Mouse (Mus musculus) forebrain, embryonic 16.5 days (tissue): Measurements from ENCODE around the gene Mrps27. TPM values are rescaled to one million over a fixed set of nuclear protein-coding genes. Genes with fewer than 3 reads are reported as not detected.

ENCODE experiments used
- ATAC-seq: fragments of 200-750 bp; cut with Nextera tagmentation; 2 replicates; pipeline ENCODE4 v1.8.0; 2017; ENCODE audit warnings: mild to moderate bottlenecking, moderate library complexity
- H3K27ac ChIP-seq: fragments of 300-500 bp; sonication (generic); 2 replicates; pipeline ENCODE4 v1.5.1; 2014; ENCODE audit warnings: low read length, control low read depth
- H3K27me3 ChIP-seq: fragments of 300-500 bp; sonication (generic); replicated peaks from 2 replicates; pipeline ENCODE4 v1.6.1; 2014; ENCODE audit warnings: low read length; ENCODE audit not compliant: control insufficient read depth, insufficient read depth
- H3K36me3 ChIP-seq: fragments of 300-500 bp; sonication (generic); 2 replicates; pipeline ENCODE4 v1.6.1; 2014; ENCODE audit not compliant: control insufficient read depth, insufficient read depth
- H3K4me1 ChIP-seq: fragments of 300-500 bp; sonication (generic); replicated peaks from 2 replicates; pipeline ENCODE4 v1.6.1; 2014; ENCODE audit warnings: low read length; ENCODE audit not compliant: control insufficient read depth, insufficient read depth
- H3K4me2 ChIP-seq: fragments of 300-500 bp; sonication (generic); 2 replicates; pipeline ENCODE4 v1.6.1; 2014; ENCODE audit warnings: mild to moderate bottlenecking, low read length, control low read depth
- H3K4me3 ChIP-seq: fragments of 300-500 bp; sonication (generic); replicated peaks from 2 replicates; pipeline ENCODE4 v1.5.1; 2014; ENCODE audit warnings: mild to moderate bottlenecking, low read length, control low read depth
- H3K9ac ChIP-seq: fragments of 300-500 bp; sonication (generic); replicated peaks from 2 replicates; pipeline ENCODE4 v1.6.1; 2014; ENCODE audit warnings: low read depth, low read length, control low read depth
- H3K9me3 ChIP-seq: fragments of 300-500 bp; sonication (generic); 2 replicates; pipeline ENCODE4 v1.6.1; 2016; ENCODE audit warnings: low read length; ENCODE audit not compliant: control insufficient read depth
- WGBS: fragments of 180-500 bp; shearing (Covaris S2); extraction: QIAGEN DNeasy Blood & Tissue Kit; methylation state at CpG from one replicate; pipeline ENCODE4 v1.1.7; 2014; 5-methylcytosine and 5-hydroxymethylcytosine counted together
- polyA plus RNA-seq: library from polyadenylated mRNA; unstranded; fragments of >200 nt; fragmentation: Nextera tagmentation; extraction: Ambion mirVana; gene quantifications from 2 replicates; pipeline ENCODE4 v1.2.1, GENCODE M21; 2015

Gene Mrps27
- polyA plus RNA-seq, 1 experiment from 2014 or later: 49.1 TPM

- H3K4me1 ChIP-seq: peaks cover 5% of the 10 kb centered on the region; the same call in 1 of the 2 replicates
- no peak overlapping the region for H3K4me2 ChIP-seq
- no peak overlapping the region for H3K27ac ChIP-seq
- peak; percentile 14; the same call in 1 of the 2 replicates for ATAC-seq
- H3K9ac ChIP-seq: peak overlapping the region; percentile 5; the same call in 1 of the 2 replicates
- no peaks in the 10 kb centered on the region for H3K27me3 ChIP-seq
- no peaks in the 10 kb centered on the region for H3K36me3 ChIP-seq
- WGBS: 58% methylated on average over 11 of the region's 11 CpGs
- H3K9me3 ChIP-seq: no peaks in the 10 kb centered on the region
- H3K4me3 ChIP-seq: no peak overlapping the region
These were observed 68.0 kb downstream of the Mrps27 start for GRCm38 (mm10) chr13:99412477-99413080.

- Histone ChIP-seq H3K4me3 (no peak overlapping the region), H3K4me1 (peaks cover 5% of the 10 kb centered on the region; the same call in 1 of the 2 replicates), H3K4me2 (no peak overlapping the region), H3K9me3 (no peaks in the 10 kb centered on the region), H3K27ac (no peak overlapping the region), H3K9ac (no peak overlapping the region), H3K36me3 (no peaks in the 10 kb centered on the region), H3K27me3 (no peaks in the 10 kb centered on the region)
- ATAC-seq: no peak
- WGBS: 47% methylated on average over 13 of the region's 13 CpGs
These were observed 69.1 kb downstream of the Mrps27 start for GRCm38 (mm10) chr13:99413481-99414351.

GRCm38 (mm10) chr13:99414352-99414742 is 69.8 kb downstream of the Mrps27 start:
- no peak for ATAC-seq
- Histone ChIP-seq H3K27me3 (no peaks in the 10 kb centered on the region), H3K4me2 (no peak overlapping the region), H3K4me3 (no peak overlapping the region), H3K9ac (no peak overlapping the region), H3K9me3 (no peaks in the 10 kb centered on the region), H3K27ac (no peak overlapping the region), H3K36me3 (no peaks in the 10 kb centered on the region), H3K4me1 (peaks cover 5% of the 10 kb centered on the region; the same call in 1 of the 2 replicates)
- WGBS: 46% methylated on average over 10 of the region's 10 CpGs

- no peaks in the 10 kb centered on the region for H3K9me3 ChIP-seq
- ATAC-seq: no peak
- no peak overlapping the region for H3K4me2 ChIP-seq
- H3K36me3 ChIP-seq: peaks cover 2% of the 10 kb centered on the region; the same call in 1 of the 2 replicates
- H3K4me1 ChIP-seq: peaks cover 5% of the 10 kb centered on the region; the same call in 1 of the 2 replicates
- H3K27me3 ChIP-seq: no peaks in the 10 kb centered on the region
- H3K9ac ChIP-seq: no peak overlapping the region
- no peak overlapping the region for H3K27ac ChIP-seq
- no peak overlapping the region for H3K4me3 ChIP-seq
- 82% methylated on average over 9 of the region's 9 CpGs for WGBS
These were observed 72.0 kb downstream of the Mrps27 start for GRCm38 (mm10) chr13:99416601-99417000.

- Histone ChIP-seq H3K4me2 (no peak overlapping the region), H3K9me3 (no peaks in the 10 kb centered on the region), H3K4me1 (no peaks in the 10 kb centered on the region), H3K9ac (no peak overlapping the region), H3K27ac (no peak overlapping the region), H3K4me3 (no peak overlapping the region), H3K27me3 (no peaks in the 10 kb centered on the region), H3K36me3 (peaks cover 56% of the 10 kb centered on the region)
- 87% methylated on average over 13 of the region's 13 CpGs for WGBS
- no peak for ATAC-seq
These were observed 79.0 kb downstream of the Mrps27 start for GRCm38 (mm10) chr13:99423581-99423980.

- no peak overlapping the region for H3K9ac ChIP-seq
- no peak for ATAC-seq
- H3K36me3 ChIP-seq: peaks cover 79% of the 10 kb centered on the region
- H3K4me1 ChIP-seq: no peaks in the 10 kb centered on the region
- H3K27me3 ChIP-seq: no peaks in the 10 kb centered on the region
- H3K27ac ChIP-seq: no peak overlapping the region
- 97% methylated on average over 29 of the region's 29 CpGs for WGBS
- H3K4me2 ChIP-seq: no peak overlapping the region
- H3K9me3 ChIP-seq: no peaks in the 10 kb centered on the region
- H3K4me3 ChIP-seq: no peak overlapping the region
These were observed 88.8 kb downstream of the Mrps27 start for GRCm38 (mm10) chr13:99433068-99434008.

- ATAC-seq: no peak
- H3K27me3 ChIP-seq: no peaks in the 10 kb centered on the region
- no peaks in the 10 kb centered on the region for H3K4me1 ChIP-seq
- no peak overlapping the region for H3K4me3 ChIP-seq
- H3K9ac ChIP-seq: no peak overlapping the region
- WGBS: 94% methylated on average over 9 of the region's 9 CpGs
- H3K36me3 ChIP-seq: peaks cover 75% of the 10 kb centered on the region
- no peak overlapping the region for H3K4me2 ChIP-seq
- no peaks in the 10 kb centered on the region for H3K9me3 ChIP-seq
- H3K27ac ChIP-seq: no peak overlapping the region
These were observed 89.9 kb downstream of the Mrps27 start for GRCm38 (mm10) chr13:99434494-99434893.

GRCm38 (mm10) chr13:99437051-99437450 is 92.5 kb downstream of the Mrps27 start:
- no peak overlapping the region for H3K27ac ChIP-seq
- H3K27me3 ChIP-seq: no peaks in the 10 kb centered on the region
- H3K4me1 ChIP-seq: peaks cover 14% of the 10 kb centered on the region
- H3K4me3 ChIP-seq: no peak overlapping the region
- no peak overlapping the region for H3K4me2 ChIP-seq
- no peak for ATAC-seq
- H3K36me3 ChIP-seq: peaks cover 69% of the 10 kb centered on the region
- no peaks in the 10 kb centered on the region for H3K9me3 ChIP-seq
- H3K9ac ChIP-seq: no peak overlapping the region

GRCm38 (mm10) chr13:99439357-99439756 is 94.8 kb downstream of the Mrps27 start:
- no peak for ATAC-seq
- H3K9me3 ChIP-seq: no peaks in the 10 kb centered on the region
- WGBS: 95% methylated on average over 5 of the region's 5 CpGs

More at GRCm38 (mm10) chr13:99439357-99439756, 94.8 kb downstream of the Mrps27 start:
- Histone ChIP-seq H3K4me3 (no peak overlapping the region), H3K4me1 (peaks cover 37% of the 10 kb centered on the region), H3K36me3 (peaks cover 47% of the 10 kb centered on the region), H3K27ac (no peak overlapping the region), H3K4me2 (no peak overlapping the region), H3K27me3 (no peaks in the 10 kb centered on the region), H3K9ac (no peak overlapping the region)
